Mouse (Mus musculus) layer of hippocampus, postnatal 36 days (tissue): ENCODE measurements around the gene Ubac2. TPM values are rescaled to one million over a fixed set of nuclear protein-coding genes. Genes with fewer than 3 reads are reported as not detected.

ENCODE experiments used
- DNase-seq, 2 experiments: peaks; one replicate each; pipeline ENCODE4 v3.0.0; 2022
- total RNA-seq, 2 experiments: library from RNA; stranded (reverse); gene quantifications; 2 replicates each; pipeline ENCODE4 v1.2.3; 2021

The Ubac2 gene
- total RNA-seq, 2 experiments from 2014 or later = 47.8 to 48.9 TPM

DNA sequence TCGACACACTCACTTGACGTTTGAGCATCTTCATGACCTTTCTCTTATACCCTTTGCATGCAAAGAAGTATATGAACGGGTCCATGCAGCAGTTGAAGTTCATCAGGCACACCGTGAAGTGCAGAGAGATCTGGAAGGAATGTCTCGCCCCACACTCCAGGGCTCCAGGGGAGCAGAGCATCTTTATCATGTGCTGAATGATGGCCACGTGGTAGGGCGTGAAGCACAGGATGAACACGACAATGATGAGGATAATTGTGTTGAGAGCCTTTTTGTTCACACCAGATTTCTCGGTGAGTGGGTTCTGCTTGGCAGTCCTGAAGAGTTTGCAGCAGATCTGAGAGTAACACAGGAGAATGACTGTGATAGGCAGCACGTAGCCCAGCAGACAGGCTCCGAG lies 75.7 kb downstream of the Ubac2 start:
- no peak for DNase-seq

DNA sequence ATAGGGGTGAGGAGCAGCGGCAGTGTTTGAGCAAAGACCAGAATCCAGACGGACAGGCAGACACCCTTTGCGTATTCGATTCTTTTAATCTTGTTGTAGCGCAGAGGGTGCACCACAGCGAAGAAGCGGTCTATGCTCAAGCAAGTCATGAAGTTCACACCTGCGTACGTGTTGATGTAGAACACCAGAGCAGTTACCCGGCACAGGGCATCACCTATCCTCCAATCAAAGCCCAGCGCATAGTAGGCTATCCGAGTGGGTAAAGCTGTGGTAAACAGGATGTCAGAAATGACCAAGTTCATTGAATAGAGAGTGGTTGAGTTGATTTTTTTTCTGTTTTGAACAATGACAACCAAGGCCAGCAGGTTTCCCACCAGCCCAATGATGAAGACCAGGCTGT lies 76.2 kb downstream of the Ubac2 start:
- no peak for DNase-seq

DNA sequence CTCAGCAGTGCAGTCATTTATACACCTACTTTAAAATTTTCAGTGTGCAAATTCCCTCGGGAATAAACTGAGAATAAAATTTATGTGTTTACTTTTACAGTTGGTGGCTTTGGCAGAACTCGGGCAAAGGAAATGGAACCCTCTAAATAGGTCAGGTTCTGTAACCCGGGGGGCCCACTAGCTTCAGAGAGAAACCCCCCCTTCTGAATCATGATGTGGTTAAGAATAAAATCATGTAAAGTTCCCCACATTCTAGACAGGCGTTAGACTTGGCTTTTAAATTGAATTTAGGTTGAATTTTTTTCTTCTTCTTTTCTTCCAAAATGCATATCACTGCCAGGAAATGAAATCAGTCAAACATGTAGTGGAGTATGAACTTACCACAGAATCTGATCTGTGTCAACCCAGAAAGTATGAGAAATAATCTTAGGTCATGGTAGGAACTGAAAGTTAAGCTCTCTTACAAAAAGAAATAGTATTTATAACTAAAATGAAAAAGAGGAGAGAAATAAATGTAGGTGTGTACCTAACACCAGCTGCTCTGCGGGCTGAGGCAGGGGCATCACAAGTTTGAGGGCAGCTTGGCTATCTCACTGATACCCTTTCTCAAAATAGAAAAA lies 76.9 kb downstream of the Ubac2 start:
- no peak for DNase-seq

DNA sequence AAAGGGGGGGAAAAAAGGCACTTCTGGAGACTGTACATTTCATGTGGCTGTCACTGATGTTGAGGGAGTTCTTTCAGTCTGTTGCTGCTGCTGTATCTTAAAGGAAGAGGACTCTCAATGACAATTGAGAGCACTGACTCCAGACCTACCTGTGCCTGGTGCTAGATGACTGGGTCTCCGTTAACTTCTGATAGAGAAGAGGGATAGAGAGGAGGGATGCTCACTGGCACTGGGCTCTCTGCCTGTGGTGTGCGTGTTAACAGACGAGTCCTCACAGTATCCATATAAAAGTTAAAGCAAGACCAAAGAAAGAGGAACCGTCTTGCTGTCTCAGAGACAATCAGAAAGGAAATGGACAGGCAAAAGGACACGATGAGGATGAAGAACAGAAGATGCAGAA lies 77.9 kb downstream of the Ubac2 start:
- DNase-seq = no peak

DNA sequence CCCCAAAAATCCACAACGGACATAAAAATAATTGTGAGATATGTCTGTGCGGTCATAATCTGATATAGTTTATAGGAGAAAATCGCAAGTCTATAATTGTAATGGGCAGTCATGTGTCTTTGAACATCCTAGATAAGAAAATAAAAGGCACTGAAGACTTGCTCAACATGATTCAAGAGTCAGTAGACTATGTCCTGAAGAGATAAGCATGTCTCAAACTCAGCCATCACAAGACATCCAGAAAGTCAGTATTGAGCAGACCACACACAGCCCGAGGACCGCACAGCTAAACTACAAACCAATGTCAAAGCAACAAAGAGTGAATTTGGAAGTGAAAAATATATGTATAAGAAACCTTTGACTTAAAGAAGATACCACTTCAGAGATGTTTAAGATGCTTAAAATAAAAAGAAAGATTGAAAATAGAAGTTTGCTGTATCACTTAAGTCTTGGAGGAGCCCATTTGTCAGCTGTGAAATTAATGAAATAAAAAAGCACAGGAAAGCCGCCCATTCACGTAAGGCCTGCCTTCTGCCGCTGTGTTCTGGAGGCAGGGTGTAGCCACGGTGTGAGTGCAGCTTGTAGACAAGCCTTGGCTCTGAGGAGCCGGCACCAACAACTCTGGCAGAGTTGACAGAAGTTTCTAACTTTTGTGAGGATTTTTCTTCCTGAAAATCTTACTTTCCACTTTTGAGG lies 78.9 kb downstream of the Ubac2 start:
- no peak for DNase-seq

DNA sequence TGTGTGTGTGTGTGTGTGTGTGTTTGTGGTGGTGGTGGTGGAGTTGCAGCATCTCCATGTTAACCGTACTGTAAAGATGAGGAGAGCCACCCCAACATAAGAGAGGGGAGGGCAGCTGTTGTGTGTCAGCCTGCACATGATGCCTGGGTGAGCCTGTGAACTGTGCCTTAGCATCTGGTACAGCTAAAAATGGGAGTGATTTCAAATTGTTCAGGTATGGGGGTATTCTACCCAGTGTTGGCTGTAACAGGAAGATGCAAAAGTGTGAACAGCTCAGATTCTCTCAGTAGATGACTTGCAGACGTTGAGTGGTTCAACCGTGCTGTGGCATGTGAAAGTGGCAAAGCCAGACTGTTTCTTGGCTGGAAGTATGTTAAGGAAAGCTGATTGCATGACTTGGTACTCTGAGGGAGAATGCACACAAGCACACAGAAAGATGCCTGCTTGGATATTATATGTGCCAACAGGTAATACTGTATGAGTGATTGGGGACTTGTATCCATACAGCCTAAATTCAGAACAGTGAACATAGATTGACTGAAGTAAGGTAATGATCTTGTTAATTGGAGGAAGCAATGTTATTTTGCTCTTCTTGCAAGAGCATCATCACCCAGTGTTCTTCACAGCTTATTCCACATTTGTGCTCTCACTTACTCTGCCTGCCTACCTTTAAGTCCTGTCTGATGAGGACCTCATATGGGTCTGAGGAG lies 79.8 kb downstream of the Ubac2 start:
- DNase-seq = no peak

DNA sequence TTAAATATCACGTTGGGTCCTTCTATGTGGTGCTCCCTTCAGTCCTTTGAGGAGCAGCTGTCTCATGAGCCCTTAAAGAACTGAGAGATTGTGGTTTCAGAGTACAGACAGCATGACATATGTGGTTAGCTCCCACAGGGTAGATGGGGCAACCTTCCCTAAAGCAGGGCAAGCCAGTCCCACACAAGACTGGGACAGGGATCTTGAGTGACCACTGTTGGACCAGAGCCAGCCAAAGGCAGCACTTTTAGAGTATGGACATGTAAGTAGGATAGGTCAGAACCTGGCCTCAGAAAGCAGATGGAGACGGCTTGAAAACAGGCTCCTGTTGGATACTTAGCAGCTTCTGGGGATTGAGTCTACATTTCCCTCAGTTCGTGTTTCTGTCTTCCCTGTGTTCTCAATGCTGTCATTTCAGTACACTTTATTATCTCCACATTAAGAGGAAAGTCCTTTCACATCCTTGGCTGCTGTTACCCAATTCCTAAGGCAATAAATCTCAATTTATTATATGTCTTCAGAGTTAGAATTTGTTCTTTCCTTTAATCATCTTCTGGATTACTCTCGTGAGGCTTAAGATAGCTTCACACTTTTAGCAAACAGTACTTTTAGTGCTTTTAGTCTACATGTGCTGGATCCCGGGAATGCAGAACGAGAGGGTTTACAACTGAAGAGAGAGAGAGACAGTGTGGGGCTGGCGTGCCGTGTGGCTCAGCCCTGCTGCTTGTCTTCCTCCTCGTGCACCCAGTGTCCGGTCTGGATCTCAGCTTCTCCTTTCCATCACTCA lies 80.5 kb downstream of the Ubac2 start:
- DNase-seq = no peak

DNA sequence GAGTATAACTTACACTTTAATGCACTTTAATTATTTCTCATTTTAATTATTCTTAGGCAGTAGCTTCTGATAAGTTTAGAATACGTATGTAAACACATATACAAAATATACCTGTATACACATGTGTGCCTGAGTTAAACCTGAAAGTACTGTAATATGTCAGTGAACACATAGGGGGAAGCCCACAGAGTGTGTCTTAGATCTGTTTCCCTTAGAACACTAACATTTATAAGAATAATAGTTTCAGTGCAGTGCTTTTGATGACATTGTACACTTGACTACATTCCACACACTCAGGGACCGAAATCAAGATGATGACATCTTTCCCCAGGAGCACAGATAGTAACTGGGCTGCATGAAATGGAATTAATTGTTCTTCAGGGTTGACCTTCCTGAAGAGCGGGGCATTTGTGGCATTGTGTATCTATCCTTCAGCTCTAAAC lies 81.1 kb downstream of the Ubac2 start:
- DNase-seq = no peak

DNA sequence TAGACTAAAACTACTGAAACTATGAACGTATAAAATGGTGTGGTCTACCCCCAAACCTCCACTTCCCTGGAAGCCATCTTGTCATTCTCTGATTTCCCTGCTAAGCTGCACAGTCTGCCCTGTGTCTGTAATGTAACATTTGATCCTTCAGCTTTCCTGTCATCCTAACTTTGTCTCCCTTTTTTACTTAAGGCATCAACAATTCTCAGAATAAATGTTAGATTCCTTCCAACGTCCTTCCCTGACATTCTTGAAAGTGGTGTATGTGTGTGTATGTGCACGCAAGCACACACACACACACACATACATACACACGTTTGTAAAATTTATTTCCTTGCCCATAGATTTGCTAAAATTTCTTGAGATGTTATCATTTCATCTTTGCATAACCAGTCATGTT lies 81.6 kb downstream of the Ubac2 start:
- no peak for DNase-seq

DNA sequence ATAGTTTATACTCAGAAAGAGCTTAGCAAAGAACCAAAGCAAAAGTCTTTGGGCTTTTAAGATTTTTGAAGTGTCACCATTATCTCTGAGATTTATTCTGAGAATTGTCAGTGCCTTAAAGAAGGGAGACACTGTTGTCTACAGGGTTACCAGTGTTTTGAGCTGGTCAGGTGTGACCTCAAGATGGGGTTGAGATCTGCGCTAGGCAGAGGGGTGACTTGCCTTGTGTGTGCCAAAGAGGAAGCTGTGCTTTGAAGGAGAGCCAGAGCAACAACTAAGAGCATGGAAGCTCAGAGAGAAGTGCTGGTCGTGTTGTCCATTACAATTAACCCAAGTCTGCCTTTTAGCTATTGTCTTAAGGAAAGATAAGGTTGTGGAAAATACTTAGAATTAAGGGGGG lies 82.1 kb downstream of the Ubac2 start:
- DNase-seq = no peak

DNA sequence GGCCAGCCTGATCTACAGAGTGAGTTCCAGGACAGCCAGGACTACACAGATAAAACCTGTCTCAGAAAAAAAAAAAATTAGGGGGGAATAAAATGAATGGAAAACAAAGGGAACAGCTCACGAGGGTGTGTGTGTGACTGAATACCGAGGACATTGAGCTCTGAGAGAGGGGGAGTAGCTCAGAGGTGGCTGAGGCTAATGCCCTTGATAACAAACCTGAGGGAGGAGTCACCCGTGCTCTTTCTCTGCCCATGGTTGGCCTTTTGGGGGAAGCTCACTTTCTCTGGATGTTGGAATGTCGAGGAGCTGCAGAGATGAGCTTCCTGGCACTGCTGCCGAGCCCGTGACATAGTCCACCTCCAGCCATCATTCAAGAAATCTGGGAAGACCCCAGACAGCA lies 82.6 kb downstream of the Ubac2 start:
- no peak for DNase-seq

DNA sequence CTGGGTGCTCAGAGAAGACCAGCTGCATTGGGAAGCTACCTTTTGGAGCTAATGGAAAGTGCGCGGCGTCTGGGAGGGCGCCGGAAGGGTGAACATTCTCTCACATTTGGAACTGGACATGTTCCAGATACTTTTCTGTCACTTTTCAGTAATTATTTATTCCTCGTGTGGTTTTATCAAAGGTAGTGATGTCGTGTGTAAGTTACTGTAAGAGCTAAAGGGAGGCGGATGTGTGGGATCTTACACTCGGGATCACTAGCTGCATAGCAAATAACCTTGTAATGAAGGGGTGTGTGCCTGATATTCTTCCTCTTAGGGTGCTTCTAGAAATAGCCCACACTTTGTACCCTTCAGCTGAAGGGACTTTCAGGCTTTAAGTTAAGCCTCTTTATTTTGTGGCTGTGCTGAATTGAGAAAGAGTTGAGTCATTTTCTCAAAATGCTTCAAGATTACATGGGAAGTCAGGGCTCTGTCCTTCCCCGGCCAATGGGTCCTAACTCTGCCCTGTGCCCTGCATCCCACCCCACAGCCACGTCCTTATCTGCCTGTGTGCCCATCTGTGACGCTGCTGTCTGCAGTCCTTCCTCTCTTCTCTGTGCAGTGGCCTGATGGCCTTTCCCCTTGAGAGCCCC lies 83.2 kb downstream of the Ubac2 start:
- no peak for DNase-seq

DNA sequence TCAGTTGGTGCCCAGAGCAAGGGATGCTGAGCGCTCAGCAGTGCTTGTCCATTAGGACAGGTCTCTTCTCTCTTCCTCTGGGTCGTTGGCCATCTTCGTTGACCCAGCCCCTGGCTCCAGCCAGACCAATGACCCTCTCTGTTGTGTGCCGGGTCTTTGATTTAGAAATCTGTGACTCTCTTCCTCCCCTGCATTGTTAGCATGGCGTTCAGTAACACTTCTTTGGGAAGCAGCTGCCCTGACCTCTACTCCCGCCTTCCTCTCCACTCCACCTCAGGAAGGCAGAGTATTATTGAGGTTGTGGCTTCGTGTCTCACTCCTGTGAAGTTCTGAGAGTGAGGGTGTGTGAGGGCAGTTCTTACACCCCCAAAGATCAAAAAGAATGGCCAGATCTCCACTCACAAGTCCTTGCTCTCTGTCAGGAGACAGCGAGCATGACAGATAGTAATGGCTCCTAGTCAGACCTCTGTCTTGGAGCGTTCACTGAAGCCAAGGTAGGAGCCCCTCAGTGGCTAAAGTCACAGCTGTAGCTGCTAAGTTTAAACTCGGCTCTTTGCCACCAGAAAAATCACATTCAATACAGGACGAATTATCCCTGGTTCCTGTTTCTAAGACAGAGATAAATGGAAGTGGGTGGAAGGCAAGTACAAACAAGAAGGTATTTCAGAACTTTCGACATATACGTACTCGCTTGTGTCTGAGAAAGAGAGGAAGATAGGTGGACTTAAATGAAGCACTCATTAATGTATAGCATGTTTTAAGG lies 83.9 kb downstream of the Ubac2 start:
- no peak for DNase-seq

DNA sequence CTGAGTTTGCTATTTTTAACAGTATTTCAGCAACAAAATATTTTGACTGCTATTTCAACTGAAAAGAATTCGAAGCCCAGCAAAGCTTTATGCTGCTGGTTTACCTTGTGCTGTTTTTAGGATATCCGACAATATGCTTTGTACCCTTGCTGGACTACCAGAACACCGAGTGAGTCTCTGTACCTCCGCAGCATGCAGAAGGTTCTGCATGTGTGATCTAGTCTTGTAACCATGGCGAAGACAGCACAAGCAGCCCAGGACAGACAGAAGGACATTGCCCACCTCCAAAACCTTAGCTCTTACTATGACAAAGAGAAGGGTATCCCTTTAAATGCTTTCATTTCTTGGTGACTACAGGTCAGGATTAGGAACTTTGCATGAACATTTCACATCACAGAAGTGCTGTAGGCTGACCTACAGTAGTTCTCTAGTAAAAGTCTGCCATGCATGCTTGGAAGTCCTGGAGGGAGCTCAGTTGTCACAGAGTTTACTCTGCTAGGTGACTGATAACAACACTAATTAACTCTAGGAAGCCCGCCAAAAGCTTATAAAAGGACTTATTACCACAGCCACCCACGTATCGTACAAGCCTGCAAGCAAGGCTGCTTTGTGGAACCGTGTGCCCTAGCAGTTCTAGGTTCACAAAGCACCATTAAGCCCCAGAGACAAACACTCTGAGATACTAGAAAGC lies 85.0 kb downstream of the Ubac2 start:
- DNase-seq = no peak

DNA sequence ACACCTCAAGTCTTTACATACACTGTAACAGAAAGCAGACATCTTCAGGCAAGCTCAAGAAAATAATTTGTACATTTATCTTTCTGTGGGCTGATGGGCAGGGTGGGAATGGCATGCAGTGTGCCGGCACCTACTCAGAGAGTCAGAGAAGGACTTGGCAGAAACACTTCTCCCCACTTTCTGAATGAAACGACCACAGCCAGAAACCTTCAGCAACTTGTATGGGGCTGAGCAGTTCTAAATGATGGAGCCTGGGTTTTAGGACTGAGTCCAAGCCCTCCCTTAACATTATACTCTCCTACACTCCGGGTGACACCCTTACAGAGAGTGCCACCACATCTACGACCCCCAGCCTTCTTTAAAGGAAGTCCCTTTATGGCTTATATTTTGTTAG lies 85.5 kb downstream of the Ubac2 start:
- DNase-seq = no peak

DNA sequence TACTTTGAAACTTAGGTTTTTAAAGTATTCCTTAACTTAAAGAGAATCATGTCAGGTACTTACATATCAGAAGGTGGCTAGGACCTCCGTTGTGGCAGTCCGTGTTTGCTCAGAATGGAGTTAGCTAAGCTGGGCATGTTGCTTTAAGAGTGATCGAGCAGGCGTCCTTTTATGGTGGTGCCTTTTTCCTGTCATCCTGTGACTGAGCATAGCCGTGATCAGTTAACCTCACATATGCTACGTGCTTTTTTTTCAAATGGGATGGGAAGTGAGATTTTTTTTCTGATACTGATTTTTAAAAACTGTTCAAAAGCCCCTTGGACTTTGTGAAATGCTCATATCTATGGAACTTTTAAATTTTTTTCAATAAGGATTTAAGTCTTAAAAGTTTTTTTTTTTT lies 86.6 kb downstream of the Ubac2 start, which contains the start of gene Gpr183:
TSS of gene Gpr183 (minus strand) at position 206 of the 400 bp plus-strand sequence.
- DNase-seq = no peak

DNA sequence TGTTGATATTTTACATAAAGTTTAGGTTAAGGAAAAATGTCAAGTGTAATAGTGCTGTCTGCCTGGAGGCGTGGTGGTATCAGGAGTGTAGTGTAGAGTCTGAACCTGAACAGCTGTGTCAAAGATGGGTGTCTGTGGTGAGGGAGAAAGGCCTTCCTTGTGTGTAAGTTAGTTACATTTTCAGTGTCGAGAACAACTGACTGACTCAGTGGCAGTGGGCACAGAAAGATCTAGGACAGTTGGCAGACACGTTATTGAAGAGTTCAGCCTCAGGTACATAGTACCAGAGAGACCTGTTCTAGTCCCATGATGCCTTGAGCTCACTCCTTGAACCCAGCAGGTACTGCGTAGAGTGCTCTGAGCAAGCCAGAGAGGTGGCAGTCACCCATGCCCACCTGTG lies 87.0 kb downstream of the Ubac2 start:
- DNase-seq = no peak

DNA sequence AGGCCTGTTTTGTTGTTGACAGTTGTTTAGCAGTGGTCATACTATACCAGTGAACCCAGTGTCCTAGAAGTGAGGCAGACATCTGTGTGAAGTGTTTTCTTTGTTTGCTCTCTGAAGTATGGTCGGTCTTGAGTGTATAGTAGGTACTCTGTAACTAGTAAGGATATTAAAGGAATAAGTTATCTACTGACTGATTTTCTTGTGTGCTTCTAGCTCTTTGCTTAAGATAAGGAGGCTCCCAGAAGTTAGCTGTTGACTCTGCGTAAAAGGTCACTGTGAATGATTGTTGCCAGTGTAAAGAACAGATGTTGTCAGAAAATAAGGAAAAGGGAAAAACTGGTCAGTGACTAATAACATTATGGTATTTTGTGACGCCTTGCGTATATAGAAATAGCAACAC lies 88.7 kb downstream of the Ubac2 start:
- DNase-seq = no peak

DNA sequence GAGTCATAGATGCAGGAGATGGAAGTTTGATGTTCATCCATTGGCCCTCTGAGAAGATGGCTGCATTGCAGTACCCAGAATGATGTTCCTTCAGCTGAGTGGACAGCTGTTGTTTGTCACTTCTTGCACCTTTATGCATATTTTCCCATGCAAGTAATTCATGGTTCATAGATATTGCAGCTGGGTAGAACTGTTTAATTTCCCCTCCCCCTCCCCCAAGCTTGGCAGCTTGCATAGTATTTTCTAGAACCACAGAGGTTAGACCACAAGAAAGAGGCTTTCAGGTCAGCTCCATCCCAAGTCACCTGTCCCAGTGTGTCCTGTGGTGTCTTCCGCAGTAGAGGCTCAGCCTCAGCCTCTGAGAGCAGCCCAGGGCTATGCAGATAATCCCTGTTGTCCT lies 92.0 kb downstream of the Ubac2 start:
- no peak for DNase-seq

DNA sequence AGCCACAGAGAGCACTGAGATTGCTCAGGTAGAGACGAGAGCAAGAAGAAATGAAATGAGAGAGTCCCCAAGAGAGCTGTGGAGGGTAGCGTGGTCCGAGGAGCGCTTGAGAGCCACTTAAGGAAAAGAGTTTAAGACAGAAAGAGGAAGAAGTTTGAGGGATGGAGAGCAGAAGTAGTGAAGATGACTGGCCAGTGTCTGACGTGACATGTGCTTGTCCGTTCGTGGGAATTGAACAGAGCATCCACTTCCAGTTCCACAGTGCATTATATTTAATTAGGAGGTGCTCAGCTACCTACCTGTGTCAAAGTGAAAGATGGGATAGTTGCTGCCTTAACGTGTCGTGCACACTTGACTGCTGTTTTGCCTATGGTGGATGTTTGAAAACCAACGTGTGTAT lies 94.7 kb downstream of the Ubac2 start:
- no peak for DNase-seq

DNA sequence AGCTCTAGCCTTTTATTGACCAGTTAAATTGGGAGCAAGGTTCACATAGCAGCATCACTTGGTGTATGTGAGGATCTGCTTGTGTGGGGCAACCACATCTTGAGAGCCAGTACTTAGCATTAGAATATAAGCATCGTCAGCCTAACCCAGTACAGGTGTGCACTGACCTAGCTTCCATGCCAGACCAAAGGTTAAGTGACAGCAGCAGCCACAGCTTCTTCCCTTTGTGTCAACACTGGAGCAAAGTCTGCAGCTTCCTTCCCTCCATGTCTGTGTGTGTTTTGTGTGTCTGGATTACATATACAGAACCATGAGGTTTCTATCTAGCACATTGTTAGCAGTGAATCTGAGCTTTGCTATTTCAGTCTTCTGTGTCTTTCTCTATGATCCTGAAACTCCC lies 103.1 kb downstream of the Ubac2 start:
- no peak for DNase-seq
